Mouse (Mus musculus): ENCODE results near the gene Opcml.

Opcml gene

DNA sequence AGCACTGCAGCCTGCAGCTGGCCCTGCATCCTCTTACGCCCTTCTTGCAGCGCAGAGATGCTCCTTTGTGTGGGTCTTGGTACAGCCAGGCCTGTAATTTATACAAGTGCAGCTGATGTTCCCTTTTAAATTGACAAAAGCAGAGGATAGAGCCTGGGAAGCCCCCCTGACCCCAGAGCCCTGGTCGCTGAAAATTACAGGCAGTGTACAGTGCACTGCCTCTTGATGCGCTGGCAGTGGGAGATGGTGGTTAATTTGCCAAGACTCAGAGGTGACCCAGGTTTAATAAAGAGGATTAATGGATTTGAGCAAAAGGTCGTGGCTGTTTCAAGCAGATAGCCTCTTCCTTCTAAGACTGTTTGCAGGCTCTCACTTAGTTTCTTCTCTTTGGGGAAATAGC lies 39.9 kb downstream of the Opcml start:
- DNase-seq (ENCODE audit: low read depth, low spot score) = no peak

DNA sequence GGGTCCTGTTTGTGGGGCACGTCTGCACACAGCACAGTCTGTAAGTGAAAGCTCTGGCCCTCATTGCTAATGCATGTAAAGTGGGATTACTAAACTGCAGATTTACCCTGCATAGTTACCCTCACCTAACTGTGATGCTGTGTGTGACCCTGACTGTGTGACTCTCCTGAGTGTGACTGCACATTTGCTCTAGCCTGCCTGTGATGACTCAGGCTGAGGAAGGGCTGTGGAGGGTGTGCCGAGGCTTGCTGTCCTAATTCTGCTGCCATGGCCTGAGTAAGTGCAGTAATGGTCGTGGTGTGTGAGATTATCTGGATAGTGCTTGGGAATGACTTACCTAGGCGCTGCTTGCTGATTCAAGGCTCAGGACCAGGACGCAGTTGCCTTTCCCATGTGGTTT lies 52.2 kb downstream of the Opcml start:
- no peak for DNase-seq (ENCODE audit: low read depth, low spot score)

DNA sequence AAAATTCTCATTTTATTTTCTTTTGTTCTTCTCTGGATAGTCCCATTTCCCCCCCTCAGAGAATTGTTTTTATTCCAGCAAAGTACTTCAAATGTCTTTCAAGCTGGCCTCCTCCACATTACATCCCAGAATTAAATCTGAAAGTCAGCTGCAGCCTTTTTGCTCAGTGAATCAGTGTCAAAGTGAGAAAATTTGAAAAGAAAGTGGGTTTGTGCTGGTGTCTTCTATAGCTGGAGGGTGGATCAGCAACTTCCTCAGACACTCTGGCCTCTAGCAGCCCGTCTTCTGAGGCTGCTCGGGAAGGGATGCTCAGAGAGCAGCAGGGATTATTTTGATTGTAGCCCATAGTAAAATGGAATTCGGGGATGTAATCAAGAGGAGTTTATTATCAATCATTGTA lies 81.0 kb downstream of the Opcml start:
- DNase-seq (ENCODE audit: low read depth, low spot score) = no peak

DNA sequence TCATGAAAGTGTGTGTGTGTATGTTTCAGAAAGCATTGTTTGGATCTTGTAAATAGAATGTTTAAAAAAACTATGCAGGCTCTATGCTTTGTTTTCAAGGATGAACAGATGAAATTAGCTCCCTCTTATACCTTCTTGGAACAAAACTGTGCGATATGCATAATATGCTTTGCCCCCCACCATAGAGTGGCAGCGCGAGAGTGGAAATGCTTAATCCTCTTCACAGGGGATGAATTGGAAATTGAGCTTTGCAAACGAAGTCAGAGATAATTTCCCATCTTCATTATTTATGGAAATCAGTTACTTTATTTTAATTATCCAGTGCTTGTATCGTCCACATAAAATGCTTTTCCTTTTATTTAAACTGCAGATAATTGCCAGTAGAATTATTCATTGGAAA lies 99.1 kb downstream of the Opcml start:
- no peak for DNase-seq (ENCODE audit: low read depth, low spot score)

DNA sequence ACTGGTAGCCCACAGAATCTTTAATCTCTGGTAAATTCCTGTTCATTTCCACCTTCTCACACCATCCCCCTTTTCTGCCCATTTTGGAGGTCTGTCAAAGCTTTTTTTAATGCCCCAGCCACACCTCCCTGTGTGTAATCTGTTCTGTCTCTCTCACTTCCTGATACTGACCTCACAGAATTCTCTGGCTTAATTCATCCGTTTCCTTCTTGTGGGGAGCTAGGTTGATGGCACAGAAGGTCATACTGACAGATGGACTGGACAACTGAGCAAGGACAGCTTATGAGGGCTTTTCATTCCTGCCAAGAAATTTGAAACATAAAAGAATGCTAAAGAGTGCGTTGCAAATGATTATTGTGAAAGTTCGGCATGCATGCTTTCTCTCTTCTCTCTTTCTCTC lies 126.7 kb downstream of the Opcml start:
- DNase-seq (ENCODE audit: low read depth, low spot score) = no peak

DNA sequence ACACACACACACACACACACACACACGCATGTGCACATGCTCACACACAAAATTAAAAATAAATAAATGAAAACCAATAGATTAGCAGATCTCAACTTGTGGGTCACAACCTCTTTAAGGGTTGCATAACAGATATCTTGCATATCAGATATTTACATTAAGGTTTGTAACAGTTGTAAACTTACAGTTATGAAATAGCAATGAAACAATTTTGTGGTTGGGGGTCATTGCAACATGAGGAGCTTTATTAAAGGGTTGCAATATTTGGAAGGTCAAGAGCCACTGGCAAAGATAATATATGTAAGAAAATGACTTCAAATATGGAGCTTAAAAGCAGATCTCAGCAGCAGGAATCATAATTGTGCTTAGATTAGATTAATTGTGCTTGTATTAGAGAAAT lies 132.9 kb downstream of the Opcml start:
- no peak for DNase-seq (ENCODE audit: low read depth, low spot score)

DNA sequence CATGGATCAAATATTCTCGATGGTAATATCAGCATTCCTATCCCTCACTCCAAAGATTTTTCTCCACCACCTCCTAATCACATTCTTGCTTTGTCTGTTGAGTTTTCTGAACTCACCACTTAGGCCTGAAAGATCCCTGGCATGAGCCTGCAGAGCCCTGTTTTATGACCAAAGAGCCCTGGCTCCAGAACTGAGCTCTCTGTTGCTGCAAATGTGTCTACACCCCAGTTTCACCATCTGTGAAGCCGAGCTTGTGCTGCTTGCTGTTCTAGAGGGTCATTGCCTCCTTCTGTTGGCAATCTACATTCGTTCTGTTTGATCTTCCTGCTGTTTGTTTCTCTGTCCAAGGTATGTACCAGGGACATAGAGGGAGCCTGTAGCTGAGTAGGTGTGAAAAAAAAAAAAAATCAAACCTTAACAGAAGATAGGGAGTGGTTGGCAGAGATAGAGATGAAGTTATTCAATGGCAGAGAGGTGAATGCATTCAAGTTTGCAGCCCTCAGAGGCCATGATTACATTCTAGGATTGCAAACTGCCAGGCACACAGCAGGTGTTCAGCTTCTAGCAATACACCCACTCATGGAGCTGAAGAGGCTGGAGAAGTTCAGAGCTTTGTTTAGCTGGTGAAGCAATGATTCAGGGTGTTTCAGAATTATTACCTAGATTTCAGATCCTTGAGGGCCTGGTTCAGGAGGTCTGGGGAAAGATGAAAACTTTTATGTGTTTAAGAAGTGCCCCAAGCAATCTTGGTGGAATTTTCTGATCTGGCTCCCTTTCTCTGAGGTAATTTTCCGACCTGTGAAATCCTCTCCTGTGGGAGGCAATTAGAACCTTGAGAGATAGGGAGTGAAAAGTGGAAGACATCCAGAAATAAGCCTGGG lies 133.6 kb downstream of the Opcml start:
- DNase-seq (ENCODE audit: low read depth, low spot score) = no peak

DNA sequence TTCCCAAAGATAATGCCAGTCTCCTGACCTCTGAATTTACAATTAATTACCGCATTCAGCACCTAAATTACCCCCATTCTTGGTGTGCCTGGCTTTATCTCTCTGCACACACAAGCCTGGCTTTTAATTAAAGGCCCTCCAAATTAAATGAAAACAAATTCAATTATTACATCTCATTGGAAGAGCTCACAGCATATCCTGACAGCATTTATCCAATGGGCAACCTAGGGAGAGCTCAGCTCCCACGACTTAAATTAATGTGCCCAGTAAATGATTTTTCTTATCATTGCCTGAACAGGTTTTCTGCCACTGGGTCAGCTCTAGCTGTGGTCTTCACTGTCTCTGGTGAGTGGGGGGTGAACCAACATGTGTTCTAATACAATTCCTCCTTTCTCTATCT lies 135.1 kb downstream of the Opcml start:
- DNase-seq (ENCODE audit: low read depth, low spot score) = no peak

DNA sequence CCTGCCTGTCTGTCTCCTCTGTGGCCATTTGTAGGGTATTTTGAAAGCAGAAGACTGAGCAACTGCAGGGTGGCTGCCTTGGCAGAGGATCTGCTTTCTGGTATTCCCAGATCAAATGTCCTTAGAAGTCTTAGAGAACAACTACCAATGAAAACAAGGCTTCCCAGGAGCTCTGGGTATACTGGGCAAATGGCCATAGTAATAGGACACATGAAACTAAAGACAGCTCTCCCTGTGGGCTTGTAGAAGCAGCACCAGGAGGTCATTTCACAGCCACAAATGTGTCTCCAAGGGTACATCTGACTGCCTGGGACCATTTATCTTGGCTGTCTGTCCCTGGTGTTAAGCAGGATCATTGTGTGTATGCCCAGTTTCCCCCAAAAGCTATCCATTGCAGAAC lies 146.7 kb downstream of the Opcml start:
- DNase-seq (ENCODE audit: low read depth, low spot score) = no peak

DNA sequence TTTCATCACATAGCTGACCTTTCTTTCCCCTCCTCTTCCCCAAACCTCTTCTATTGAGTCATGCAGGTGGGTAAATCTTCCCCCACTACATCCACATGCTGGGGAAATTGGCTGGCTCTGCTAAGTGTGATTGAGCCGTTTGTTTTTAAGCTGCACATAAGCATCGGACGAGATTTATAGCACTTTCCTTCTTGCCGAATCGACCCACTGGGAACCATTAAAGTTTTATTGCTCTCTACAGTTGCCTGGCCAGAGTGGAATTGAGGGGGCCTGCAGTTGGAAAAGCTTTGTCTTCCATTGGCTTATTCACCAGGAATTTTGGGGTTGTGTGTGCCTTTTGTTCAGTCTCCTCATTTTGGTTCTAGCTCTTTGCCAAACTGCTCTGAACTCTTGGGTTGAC lies 147.1 kb downstream of the Opcml start:
- no peak for DNase-seq (ENCODE audit: low read depth, low spot score)

DNA sequence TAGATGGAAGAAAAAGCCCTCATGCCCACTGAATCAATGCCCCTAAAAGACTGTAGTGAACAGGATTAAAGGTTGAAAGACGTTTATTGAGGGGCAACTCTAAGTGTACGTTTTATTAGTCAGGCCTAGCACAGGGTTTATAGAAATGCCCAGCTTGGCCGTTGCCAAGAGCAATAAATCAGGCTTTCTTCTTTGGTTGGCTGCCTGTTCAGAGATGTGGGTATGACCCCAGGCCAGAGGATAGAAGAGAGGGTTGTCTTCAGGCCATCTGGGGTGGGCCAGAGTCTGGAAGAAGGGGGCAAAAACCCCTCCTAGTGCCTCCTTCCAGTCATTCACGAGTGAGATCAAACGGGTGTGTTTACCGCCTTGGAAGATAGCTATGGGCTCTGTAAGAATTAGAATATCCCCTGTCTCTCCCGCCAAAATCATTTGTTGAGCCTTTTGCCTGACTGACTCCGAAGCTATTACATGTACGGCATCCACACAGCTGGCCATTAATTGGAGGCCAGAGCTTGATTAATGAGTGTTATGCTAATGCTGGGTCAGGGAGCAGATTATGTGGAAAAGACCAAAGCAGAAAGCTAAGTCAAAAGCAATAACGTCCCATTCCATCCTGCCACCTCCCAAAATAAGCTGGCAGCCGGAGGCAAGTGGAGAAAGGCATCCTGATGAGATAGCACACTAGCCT lies 154.9 kb downstream of the Opcml start:
- DNase-seq (ENCODE audit: low read depth, low spot score) = no peak

DNA sequence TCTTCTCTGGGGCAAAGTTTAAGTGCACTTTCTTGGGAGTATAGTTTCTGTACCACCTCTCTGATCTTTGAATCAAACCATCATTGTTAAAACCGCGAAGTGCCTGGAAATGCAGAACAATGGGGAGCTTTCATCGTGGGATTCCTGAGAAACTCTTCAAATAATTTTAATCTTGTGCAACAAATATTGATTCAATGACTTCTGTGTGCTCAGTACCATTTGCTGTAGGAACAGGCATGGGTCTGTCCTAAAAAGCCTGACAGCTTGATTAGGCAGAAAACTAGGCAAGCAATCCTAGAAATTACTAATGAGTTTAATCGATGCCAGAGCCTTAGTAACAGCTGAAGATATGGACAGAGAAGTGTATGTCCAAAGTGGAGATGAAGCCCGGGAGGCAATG lies 160.5 kb downstream of the Opcml start:
- DNase-seq (ENCODE audit: low read depth, low spot score) = no peak

DNA sequence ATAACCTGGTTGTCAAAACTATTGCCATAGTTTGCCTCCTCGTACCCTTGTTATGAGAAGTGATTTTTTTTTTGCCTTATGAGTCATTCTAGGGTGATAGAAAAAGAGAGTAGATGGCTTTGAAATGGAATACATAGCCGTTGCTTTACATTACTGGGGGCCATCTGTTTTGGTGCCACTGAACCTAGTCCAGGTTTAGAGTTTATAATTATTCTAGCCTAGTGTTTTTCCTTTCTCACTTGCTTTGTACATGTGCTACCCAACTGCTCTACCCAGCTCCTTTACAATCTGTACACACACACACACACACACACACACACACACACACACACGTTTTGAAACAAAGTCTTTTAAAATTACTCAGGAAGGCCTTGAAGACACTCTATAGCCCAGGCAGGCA lies 171.1 kb downstream of the Opcml start:
- DNase-seq (ENCODE audit: low read depth, low spot score) = no peak

DNA sequence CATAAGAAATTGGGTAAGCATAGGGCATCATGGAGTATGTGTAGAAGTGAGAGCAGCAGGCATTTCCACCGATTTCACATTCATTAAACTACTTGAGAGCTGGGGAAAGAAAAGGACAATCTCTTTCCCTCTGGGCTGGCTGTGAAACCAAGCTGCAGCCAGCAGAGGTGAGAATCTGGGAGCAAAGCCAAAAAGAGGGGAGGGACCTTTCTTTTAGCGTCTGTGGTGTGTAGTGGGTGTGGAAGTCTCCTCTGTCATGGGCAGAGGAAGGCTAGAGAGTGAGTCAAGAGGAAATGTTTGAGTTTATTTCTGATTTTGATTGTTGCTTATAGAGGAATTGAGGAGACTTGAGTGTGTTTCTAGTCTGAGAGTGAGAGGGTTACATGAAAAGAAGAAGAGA lies 172.8 kb downstream of the Opcml start:
- DNase-seq (ENCODE audit: low read depth, low spot score) = no peak

DNA sequence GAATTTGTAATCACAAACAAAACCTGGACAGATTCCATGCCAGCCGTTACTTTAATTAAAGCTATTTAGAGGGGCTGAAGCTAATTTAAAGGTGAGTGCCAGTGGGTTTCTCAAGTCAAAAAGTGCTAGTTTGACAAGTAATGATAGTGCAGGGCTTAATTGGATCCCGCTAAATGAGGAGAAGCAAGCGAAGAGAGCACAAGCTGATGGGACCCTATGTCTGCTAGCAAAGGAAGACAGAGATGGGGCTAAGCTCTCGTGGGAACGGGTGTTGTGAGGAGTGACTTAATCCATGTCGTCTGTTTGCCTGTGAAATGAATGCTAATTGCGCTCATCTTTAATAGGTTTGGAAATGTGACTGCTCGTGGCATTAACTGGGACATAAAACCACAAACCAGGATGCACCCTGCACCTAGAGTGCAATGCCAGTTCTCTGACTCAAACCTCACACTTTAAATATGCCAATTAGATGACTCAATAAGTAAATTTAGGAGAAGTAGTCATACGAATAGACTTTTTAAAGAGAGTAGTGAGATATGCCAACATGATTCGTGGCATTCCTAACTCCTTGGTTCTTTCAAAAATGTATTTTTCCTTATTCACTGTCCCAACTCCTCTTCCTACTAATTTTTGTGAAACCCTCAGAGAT lies 174.5 kb downstream of the Opcml start:
- DNase-seq (ENCODE audit: low read depth, low spot score) = no peak

DNA sequence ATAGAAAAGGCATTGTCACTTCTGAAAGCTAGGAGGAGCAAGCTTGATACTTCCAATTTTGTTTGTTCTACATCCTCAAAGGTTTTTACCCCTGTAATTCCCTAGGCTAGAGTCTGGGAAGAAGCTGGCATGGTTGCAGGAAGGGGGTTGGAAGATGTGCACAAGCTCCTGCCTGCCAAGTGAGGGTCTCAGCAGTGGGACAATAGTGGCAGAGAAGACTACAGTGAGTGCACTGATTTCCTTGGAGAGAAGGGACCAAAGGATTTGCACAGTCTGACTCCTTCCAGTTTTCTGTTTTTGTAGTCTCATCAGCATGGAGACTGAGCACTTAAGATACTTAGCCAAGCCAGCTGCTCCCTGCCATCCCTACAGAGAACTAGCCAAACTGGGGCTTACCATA lies 177.7 kb downstream of the Opcml start:
- DNase-seq (ENCODE audit: low read depth, low spot score) = no peak

DNA sequence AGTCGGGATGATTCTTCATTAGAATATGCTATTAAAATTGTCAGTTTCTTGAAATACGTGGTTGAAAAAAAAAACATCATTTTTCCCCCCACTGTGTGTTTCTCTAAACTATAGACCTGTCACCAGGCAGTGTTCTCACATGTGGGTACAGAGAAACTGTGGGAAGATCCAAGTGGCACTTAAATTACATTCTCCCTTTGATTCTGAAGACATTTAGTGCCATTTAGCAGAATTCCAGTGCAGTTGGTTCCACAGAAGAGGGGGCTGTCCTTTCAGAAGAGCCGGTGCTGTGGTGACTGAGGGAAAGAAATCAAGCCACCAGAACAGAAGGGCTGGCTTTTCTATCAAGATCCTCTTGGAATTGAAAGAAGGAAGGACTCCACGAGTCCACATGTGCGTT lies 181.7 kb downstream of the Opcml start:
- DNase-seq (ENCODE audit: low read depth, low spot score) = no peak

DNA sequence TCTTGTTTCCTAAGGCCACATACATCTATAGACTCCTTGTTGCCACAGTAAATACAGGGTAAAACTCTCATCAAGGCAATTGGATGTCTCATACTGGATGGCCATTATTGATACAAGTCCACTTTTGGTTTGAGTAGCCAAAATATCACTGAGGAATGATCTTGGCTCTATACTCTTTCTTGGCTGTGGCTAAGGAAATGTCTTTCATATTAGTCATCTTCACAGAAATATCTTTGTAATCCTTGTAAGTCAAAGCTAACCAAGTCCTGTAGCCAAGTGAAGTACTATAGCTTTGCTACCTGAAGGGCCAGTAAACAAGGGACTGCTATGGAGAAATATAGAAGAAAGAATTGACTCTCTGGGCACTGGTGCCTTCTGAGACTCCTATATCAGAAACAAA lies 192.0 kb downstream of the Opcml start:
- DNase-seq (ENCODE audit: low read depth, low spot score) = no peak

DNA sequence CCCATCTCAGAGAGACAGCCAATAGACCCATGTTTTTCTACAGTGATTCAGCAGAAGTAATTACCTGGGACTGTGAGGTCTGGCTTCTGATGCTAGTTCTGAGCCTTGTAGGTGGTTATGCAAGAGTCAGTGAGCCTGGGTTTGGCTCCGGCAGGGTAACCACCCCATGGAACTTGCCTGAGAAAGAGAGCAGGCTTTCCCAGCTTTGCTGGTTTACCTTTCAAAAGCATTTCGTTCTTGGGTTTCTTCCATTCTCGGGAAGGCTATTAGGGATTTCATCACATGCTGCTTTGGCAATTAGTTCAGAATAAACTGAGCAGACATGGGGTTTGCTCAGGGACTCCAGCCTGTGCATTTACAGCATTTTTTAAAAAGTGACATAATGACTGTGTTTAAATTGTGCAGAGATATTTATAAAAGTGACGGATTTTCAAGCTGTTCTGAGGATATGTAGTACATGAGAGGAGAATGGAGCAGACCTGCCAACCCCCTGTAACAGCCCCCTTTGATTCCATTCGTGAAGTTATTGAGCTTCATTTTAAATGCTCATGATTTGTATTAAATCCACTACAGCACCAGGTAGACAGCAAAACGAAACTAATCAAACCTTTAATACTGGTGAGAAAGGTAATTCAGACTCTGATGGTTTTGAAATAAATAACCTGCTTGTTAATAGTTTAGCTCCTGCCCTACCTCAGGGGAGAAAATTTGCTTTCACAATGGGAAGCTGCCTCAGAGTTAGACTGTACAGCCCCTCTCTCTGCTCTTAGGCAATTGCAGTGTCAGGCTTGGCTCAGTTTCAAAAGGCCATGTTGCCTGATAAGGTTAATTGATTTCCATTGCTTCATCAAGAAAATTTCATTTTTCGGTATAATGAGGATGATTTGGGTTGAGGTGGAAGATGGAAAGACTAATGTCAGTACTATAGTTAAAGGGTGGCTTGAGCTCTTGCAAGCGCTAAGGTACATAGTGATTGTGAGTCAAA lies 196.3 kb downstream of the Opcml start:
- no peak for DNase-seq (ENCODE audit: low read depth, low spot score)

DNA sequence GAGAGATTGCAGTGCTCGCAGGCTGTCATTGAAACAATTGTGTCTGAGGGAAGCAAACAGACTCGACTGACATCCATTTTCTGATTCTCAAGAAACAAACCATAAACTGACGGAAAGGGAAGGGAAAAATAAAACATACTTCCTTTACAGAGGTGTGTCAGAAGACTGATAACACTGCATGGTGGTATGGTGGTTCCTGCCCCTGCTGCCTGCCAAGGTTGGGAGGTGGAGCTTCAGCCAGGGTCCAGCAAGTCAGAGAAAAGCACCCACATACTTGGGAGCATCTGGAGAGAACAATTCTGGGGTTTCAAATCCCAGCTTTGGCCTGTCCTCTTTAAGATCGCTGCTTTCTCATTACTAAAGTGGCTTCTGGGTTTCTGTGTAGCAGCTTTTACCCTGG lies 201.0 kb downstream of the Opcml start:
- no peak for DNase-seq (ENCODE audit: low read depth, low spot score)

DNA sequence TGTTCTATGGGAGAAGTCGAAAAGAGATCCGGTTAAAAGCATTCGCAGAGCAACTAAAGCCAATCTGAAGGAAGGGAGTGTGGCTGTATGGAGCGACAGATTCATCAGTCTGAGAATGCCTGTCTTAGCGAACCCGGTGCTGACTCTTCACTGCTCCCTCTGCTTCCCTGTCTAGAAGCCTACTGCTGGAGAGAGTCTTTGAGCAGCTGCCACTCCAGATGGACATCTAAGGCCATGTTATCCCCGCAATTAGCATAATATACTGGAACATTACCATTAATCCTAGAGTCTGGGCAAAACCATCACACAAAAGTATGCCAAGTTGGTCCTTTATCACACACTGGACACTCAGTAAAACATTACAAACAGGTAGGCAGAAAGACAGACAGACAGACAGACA lies 206.0 kb downstream of the Opcml start:
- no peak for DNase-seq (ENCODE audit: low read depth, low spot score)

DNA sequence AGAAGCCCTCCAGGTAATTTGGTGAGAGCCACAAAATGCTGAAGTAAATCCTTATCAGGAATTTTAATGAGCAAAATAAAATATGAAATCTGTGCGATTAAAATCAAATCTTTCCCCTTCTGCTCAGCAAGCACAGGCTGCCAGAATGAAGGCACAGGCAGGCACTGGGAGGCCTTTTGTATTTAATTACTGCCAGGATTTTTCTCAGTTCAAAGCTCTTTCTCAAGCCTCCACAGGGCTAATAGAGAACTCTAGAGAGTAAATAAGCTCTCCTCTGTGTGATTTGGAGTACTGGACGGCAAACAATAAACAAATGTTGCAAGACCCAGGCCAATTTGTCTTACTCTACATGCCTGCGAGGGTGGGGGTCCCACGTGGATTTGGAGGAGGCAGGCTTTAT lies 208.2 kb downstream of the Opcml start:
- no peak for DNase-seq (ENCODE audit: low read depth, low spot score)

Data from retina, adult 2 months (tissue).